Mouse (Mus musculus) B cell, adult 62 days (primary cell): ENCODE measurements around the gene Hal. TPM values are rescaled to one million over a fixed set of nuclear protein-coding genes. Genes with fewer than 3 reads are reported as not detected.

Source experiments
- total RNA-seq: library from RNA; stranded (reverse); gene quantifications from 4 replicates; pipeline ENCODE4 v1.2.4, GENCODE M21; 2023

Hal gene
- total RNA-seq = 0.52 to 1.4 TPM (median 0.67 TPM) in 4 replicates

DNA sequence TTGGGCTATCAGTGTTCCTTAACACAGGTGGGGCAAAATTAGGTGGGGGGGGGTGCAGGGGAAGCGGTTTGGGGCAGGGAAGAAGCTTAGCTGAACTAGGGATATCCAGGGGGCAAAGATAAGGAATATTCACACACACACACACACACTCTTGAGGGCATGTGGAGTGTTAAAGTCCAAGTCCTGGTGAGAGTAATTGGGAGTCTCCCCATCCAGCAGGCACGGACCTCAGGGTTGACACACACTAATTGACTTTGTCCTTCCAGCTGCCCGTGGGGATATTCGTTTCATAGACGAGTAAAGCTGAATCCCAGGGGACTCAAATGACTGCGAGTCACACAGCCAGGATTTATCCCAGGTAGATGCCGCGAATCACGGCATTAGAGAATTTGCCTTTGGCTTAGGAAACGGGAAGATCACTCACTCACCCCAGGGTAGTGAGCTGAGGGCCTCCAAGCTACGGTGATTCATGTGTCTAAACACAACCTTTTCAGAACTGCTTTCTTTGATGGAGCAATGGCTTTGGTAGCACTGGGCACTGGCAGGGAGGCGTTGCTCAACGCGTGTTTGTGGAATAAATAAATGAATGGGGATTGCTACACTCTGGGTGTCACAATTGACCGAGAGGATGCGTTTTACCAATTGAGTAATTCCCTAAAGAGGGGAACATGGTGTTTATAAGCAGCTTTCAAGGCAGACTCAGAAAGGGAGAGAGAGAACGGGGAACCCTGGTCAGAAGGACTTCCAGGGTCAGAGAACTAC, at the start of gene Hal:
Hal (plus strand) TSS at position 703 of the 762 bp plus-strand sequence.

GRCm38 (mm10) chr10:93539775-93540430, 51.3 kb downstream of the Hal start, which contains the start of gene Amdhd1:
Amdhd1 (minus strand) TSS chr10:93540033.

GRCm38 (mm10) chr10:93540431-93541210, 52.1 kb downstream of the Hal start, which contains the start of gene Ccdc38:
Ccdc38 (plus strand) TSS chr10:93540632.

Other genes starting within 250 kb of the Hal start
- 61.8 to 76.1 TPM (median 66.4 TPM) in 4 replicates for gene Elk3, start 177.6 kb upstream of the Hal start, total RNA-seq
- gene Lta4h, start 35.4 kb upstream of the Hal start, total RNA-seq = 56.6 to 74.5 TPM (median 62.0 TPM) in 4 replicates
- gene Amdhd1, start 51.3 kb downstream of the Hal start, total RNA-seq = not detected in 4 replicates
- not detected in 4 replicates for gene Ccdc38, start 51.9 kb downstream of the Hal start, total RNA-seq
- 18.8 to 24.3 TPM (median 19.3 TPM) in 4 replicates for gene Snrpf, start 100.9 kb downstream of the Hal start, total RNA-seq
- gene Ntn4, start 151.9 kb downstream of the Hal start, total RNA-seq = not detected in 4 replicates